Mouse (Mus musculus) thymus, postnatal 25 days (tissue): ENCODE data around the gene Ankrd27.

Experiments used
- DNase-seq: peaks from one replicate; pipeline ENCODE4 v3.0.0; 2022

Ankrd27 gene

DNA sequence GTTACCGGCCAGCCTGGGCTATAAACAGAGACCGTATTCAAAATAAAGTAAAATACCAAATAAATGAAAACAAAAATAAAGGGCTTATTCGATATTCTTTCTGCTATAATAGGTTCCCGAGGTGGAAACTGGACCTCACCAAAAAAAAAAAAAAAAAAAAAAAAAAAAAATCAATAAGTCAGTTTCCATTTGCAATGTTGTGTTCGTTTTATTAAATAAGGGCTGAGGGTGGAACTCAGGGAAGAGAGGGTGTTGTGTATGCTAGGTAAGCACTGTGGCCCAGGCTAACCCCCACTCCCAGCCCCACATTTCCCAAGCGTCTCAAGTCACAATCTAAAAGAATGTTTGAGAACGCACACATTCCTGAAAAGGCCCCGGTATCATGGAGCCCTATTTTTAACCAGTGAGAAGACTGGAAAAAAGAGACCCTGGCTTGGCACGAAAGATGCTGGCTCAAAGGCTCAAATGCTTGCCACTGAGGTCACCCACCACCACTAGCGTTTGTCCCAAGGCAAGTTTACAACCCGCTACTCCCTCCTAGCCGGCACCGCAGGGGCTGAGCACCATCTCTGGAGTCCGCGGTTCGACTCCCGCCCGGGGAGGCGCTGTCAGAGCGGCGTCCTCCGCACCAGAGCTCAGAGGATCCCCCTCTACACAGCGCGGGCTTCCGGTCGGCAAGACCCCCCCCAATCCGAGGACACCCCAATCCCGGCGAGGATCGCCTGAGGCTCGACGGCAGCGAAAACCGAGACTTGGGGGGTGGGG is 60.5 kb downstream of the Ankrd27 start:
- DNase-seq, result peak; percentile 62

GRCm38 (mm10) chr7:35647101-35647698 is 61.2 kb downstream of the Ankrd27 start, which contains the start of gene Pdcd5:
Pdcd5 (minus strand) TSS chr7:35647521.
- DNase-seq, result peak; percentile 98

DNA sequence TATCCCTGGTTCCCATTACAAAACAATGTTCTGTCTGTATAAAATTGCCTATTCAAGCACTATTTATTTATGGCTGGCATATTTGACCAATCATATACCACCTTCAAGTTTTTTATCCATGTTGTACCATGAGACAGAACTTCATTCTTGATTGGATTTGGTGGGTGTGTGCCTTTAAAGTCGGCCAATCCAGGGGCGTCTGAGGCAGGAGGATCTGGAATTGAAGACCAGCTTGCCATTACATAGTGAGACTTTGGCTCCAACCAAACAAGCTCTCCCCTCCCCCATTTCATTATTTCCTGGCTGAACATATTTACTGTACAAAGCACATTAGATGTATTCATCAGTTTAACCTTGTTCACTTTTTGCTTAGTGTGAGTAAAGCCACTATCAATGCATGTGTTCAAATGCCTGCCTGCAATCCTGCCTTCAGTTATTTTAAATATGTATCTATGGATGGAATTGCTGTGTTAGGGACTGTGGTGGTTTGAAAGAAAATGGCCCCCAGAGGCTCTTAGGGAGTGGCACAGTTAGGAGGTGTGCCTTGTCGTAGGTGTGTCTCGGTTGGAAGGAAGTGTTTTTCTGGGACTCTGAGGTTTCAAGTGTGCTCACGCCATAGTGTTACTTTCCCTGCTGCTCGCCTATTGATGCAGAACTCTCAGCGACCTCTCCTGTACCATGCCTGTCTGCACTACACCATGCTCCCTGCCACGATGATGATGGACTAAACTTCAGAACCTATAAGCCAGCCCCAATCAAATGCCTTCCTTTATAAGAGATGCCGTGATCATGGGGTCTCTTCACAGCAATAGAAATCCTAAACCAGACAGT is 62.4 kb downstream of the Ankrd27 start:
- no peak for DNase-seq

DNA sequence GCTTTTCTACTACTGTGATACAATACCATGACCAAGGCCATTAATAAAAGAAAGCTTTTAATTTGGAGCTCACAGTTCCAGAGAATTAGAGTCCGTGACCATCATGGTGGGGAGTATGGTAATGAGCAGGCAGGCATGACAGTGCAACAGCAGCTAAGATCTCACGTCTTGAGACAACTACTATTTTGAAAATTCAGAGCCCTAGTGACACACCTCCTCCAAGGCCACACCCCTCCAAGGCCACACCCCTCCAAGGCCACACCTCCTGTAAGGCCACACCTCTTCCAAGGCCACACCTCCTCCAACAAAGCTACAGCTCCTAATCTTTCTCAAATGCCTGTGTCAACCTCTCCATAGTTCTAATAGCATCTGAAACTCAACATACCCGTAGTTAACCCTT is 63.0 kb downstream of the Ankrd27 start:
- DNase-seq, result peak; percentile 28

- DNase-seq, result no peak
Observed at GRCm38 (mm10) chr7:35650716-35651410, 64.8 kb downstream of the Ankrd27 start.

GRCm38 (mm10) chr7:35651583-35652270 is 65.7 kb downstream of the Ankrd27 start:
- DNase-seq, result no peak

DNA sequence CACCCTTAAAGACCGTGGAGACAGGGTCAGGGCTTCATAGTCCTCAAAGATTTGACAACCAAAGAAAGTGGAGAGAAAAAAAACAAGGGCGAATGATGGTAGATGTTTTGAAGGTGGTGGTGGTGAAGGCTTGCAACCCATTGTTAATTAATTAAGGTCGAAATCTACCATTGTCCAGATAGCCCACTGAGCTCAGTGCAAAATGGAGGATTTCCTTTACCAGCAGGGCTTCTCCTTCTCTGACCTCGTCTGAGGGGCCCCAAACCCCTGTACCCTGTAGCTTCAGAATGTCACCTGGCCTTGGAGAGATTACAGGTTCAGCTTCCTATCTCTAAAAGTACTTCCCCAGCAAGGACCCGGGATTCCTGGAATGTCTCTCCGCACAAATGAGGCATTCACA is 71.8 kb downstream of the Ankrd27 start:
- no peak for DNase-seq

- peak; percentile 60 for DNase-seq
Observed at GRCm38 (mm10) chr7:35659173-35659572, 73.1 kb downstream of the Ankrd27 start.

- DNase-seq, result no peak
Observed at GRCm38 (mm10) chr7:35663790-35664376, 77.8 kb downstream of the Ankrd27 start.

DNA sequence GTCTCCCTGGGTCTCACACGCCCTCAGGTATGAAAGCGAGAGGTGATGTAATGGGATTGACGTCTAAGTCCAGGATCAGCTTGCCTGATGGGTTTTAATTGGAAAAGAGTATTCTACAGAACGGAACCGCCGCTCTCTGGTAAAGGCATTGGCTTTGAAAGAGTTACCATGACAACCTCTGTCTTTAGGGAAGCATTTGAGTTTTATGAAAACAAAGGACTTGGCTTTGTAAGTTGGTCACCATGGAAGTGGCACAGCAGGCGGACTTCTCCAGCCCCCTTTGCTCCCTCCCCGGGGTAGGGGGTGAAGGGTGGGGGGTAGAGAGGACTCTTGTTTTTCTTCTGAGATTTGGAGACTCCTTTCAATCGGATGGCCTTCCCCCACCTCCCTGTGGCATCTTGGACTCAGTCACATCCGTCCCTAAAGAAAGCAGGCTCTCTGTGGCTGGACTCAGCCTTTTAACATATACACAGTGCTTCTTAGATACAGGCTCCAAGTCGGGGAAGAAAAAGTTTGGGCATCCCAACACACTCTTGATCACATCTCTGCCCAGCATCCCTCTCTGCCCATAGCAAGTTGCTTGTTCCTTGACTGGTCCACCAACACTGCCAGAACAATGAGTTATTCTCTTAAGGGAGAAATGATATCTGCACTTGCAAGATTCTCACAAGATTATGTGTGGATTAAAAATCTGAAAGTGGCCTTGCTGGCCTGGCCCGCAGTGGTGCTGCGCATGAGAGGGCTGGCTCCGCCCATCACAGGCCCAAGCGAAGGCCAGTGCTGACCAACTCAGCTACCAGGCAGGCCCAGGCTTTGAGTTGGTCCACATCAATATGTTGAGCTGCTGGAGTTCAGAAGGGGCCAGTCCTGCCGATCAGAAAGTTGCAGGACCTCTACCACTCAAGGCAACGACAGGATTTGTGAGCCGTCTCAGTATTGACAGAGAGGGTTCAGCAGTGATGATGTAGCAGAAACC is 82.3 kb downstream of the Ankrd27 start:
- DNase-seq, result no peak

GRCm38 (mm10) chr7:35678976-35679375 is 92.9 kb downstream of the Ankrd27 start:
- DNase-seq, result no peak

GRCm38 (mm10) chr7:35681559-35681958 is 95.5 kb downstream of the Ankrd27 start:
- peak; percentile 10 for DNase-seq

DNA sequence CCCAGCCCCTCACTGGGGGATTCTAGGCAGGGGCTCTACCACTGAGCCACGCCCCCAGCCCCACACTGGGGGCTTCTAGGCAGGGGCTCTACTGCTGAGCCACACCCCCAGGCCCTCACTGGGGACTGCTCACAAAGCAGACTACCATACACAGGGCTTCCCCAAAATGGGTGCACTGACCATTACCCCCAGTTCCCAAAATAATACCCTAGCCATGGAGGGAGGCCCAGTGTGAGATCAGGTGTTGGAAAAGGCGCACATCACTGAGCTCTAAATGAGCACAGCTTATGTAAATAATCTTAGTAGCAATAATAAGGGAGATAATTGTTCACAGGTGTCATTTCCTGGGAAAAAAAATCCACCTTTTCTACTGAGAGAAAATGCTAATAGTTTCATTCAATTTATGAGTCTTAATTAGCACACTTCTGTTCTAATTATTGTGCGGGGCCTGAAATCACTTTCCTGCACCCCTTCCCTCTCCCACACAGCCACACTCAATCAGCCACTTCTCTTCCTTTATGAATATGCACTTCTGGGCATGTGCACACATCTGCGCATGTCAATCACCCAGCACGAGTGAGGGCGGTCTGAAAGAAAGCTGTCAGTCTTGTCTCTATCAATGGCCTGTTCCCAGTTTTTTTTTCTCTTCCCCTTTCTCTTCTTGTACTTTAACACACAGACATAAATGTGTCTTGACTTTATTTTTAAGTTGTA is 97.5 kb downstream of the Ankrd27 start:
- DNase-seq, result no peak

DNA sequence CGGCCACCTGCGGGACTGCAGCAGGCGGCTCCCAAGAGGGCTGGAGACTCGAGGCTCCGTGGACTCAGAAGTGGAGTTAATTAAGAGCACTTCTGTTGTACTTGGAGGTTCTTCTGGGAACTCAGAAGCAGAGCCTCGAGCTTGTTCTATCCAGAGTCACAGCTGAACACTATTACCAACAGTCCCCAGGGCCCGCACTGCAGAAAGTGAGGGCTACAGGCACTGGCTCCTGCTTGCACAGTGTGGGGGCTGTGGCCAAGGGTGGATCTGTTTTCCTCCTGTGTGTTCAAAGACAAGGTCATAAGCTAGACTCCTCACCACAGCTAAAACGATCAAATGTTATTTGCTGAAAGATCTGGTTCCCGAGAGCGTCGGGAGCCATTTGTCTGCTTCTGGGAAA is 100.2 kb downstream of the Ankrd27 start:
- DNase-seq, result no peak

- DNase-seq, result peak; percentile 47
Observed at GRCm38 (mm10) chr7:35686756-35687155, 100.7 kb downstream of the Ankrd27 start.

- no peak for DNase-seq
Observed at GRCm38 (mm10) chr7:35687229-35687628, 101.2 kb downstream of the Ankrd27 start.

- DNase-seq, result no peak
Observed at GRCm38 (mm10) chr7:35688276-35688675, 102.2 kb downstream of the Ankrd27 start.
